Mouse (Mus musculus): ENCODE measurements at regions not wholly inside any gene's neighbourhood (a gene's known extent, or its start where the extent isn't known, plus 50 kb on each side); places are given as distances from the start of the nearest gene placed in this dataset.
A peak's percentile ranks its signal among the peaks of the same experiment; 100 is the strongest.

DNA sequence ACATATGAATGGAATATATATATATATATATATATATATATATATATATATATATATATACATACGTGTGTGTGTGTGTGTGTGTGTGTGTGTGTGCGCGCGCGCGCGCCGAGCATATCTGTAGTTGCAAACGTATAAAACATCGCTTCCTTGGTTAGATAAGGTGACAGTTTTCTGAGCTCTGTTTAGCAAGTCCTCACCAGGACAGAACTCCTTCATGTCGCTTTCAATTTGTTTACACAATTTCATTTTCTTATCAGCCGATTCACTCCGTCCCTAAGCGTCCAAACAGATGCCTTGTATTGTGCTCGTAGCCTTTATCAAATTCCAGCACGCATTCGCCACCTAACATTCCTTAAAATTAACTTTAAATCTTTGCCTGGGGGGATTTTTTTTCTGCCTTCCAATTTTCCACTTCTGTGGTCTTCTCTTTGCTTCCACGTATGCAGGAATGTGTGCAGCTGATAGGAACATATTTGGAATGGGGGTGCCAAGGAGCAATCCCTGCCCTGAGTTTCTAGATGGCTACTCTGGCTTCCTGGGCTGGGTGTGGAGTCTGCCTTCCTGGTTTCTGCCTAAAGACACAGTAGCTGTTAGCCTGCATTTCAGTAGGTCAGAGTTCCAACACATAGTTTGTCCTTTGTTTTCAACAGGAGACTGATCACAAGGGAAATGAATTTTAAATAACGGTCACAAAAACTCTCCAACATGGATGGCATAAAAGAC, 575.7 kb downstream of the Robo2 start:
- no peak overlapping the region for H3K4me3 ChIP-seq (replicated peaks; ENCODE audit: control insufficient read depth, low read depth, low read length)
- no peaks in the 10 kb centered on the region for H3K4me1 ChIP-seq (ENCODE audit: control insufficient read depth, insufficient read depth, low read length)
- TF ChIP-seq POLR2A (IDR thresholded peaks at IDR 0.05; ENCODE audit: borderline replicate concordance, control insufficient read depth, low read depth, low read length) (no peak), CTCF (IDR thresholded peaks at IDR 0.05; ENCODE audit: control insufficient read depth, insufficient read depth, low read length) (no peak)
- no peak overlapping the region for H3K27ac ChIP-seq (ENCODE audit: control insufficient read depth, insufficient read depth, low read depth, low read length, poor library complexity)
- WGBS = 78% methylated on average over 19 of the region's 19 CpGs

DNA sequence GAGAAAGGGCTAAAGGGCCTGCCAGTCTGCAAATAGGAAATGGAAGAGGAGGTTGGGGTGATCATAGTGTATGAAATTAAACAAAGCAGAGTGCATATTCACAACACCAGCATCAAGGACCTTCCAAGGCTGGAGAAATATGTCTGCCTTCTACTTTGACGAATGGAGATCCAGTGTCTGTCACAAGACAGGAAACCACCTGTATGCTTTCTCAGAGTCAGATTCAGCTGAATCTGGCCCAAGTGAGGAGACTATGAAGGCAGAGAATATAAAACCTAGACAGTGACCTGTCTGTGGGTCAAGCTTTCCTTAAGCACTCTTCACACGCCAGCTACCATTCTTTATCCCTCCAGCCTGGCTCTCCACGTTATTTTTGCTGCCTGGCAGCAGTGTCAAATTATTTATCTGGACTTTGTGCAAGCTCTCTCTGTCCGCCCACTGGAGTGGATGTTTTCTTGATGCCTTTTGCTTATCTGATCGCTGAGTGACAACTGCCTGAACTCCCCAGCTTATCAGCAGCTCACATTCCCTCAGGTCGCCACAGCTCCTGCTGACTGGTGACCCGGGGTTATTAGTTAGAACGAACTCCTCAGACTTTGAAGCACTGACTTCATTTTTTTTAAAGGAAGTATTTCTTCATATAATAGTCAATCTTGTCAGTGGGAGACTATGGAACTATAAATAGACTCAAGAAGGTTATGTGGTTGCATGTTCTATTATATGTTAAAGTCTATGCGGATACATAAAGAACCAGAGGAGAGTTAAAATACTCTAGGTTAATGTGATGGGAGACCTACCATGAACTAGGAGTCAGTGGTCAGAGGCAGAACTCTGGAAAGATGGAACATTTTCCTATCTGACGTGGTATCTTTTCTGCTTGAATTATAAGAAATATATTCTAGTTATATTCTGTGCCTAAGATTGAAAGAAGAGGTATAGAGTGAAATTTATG, 590.0 kb downstream of the Robo2 start:
- no peaks in the 10 kb centered on the region for H3K4me1 ChIP-seq (ENCODE audit: control insufficient read depth, insufficient read depth, low read length)
- 24% methylated on average over 10 of the region's 10 CpGs for WGBS
- TF ChIP-seq CTCF (IDR thresholded peaks at IDR 0.05; ENCODE audit: control insufficient read depth, insufficient read depth, low read length) (no peak), POLR2A (IDR thresholded peaks at IDR 0.05; ENCODE audit: borderline replicate concordance, control insufficient read depth, low read depth, low read length) (no peak)
- H3K27ac ChIP-seq (ENCODE audit: control insufficient read depth, insufficient read depth, low read depth, low read length, poor library complexity) = peak overlapping the region; percentile 48; the same call in 1 of the 2 replicates
- H3K4me3 ChIP-seq (replicated peaks; ENCODE audit: control insufficient read depth, low read depth, low read length) = no peak overlapping the region

GRCm38 (mm10) chr16:73804572-73804971, 607.1 kb downstream of the Robo2 start:
- Histone ChIP-seq H3K4me3 (replicated peaks; ENCODE audit: control insufficient read depth, low read depth, low read length) (no peak overlapping the region), H3K4me1 (ENCODE audit: control insufficient read depth, insufficient read depth, low read length) (no peaks in the 10 kb centered on the region), H3K27ac (ENCODE audit: control insufficient read depth, insufficient read depth, low read depth, low read length, poor library complexity) (no peak overlapping the region)
- no peak for TF ChIP-seq CTCF (IDR thresholded peaks at IDR 0.05; ENCODE audit: control insufficient read depth, insufficient read depth, low read length)
- WGBS = 65% methylated on average over 3 of the region's 3 CpGs

GRCm38 (mm10) chr16:73796528-73797171, 615.0 kb downstream of the Robo2 start:
- Histone ChIP-seq H3K4me3 (replicated peaks; ENCODE audit: control insufficient read depth, low read depth, low read length) (no peak overlapping the region), H3K4me1 (ENCODE audit: control insufficient read depth, insufficient read depth, low read length) (no peaks in the 10 kb centered on the region), H3K27ac (ENCODE audit: control insufficient read depth, insufficient read depth, low read depth, low read length, poor library complexity) (no peak overlapping the region)
- TF ChIP-seq POLR2A (IDR thresholded peaks at IDR 0.05; ENCODE audit: borderline replicate concordance, control insufficient read depth, low read depth, low read length) (no peak), CTCF (IDR thresholded peaks at IDR 0.05; ENCODE audit: control insufficient read depth, insufficient read depth, low read length) (no peak)
- 82% methylated on average over 6 of the region's 6 CpGs for WGBS

- TF ChIP-seq CTCF (IDR thresholded peaks at IDR 0.05; ENCODE audit: control insufficient read depth, insufficient read depth, low read length) = no peak
- TF ChIP-seq POLR2A (IDR thresholded peaks at IDR 0.05; ENCODE audit: borderline replicate concordance, control insufficient read depth, low read depth, low read length) = no peak
- H3K4me1 ChIP-seq (ENCODE audit: control insufficient read depth, insufficient read depth, low read length) = no peaks in the 10 kb centered on the region
- WGBS = 93% methylated on average over 2 of the region's 2 CpGs
- H3K27ac ChIP-seq (ENCODE audit: control insufficient read depth, insufficient read depth, low read depth, low read length, poor library complexity) = no peak overlapping the region
- no peak overlapping the region for H3K4me3 ChIP-seq (replicated peaks; ENCODE audit: control insufficient read depth, low read depth, low read length)
Measured at GRCm38 (mm10) chr16:73785074-73785438, 626.6 kb downstream of the Robo2 start.

DNA sequence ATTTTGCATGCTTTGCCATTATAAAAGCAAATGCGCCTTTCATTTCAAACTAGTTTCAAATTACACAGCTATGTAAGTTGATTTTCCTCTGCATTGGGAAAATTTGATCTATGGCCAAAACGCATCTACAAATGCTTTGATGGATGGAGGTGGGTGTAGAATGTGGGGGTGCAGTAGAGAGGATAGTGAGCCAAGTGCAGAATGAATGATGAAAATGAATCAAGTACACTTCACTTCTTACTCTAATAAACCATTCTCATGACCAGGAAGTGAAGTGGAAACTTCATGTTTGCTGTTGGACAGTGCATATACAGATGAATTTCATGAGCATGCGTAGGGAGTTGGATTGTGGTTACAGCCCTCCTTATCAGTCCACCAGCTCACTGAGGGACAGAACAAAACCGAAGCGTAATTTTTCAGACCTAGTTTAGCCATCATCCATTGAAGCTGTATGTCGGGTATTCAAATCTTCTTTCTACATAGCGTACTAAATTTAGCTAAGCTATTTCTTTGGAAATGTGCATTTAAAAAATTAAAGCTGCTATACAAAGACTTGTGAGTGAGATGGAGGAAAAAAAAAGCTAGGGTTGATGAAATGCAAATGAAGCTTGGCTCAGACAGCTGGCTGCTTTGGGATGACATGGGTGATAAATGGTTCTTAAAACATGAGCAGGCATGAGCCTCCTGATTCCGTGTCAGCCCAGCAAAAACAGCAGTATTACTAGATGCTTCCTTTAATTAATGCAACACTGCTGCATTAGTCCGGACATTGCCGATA, 627.1 kb downstream of the Robo2 start:
- no peak for TF ChIP-seq CTCF (IDR thresholded peaks at IDR 0.05; ENCODE audit: control insufficient read depth, insufficient read depth, low read length)
- TF ChIP-seq POLR2A (IDR thresholded peaks at IDR 0.05; ENCODE audit: borderline replicate concordance, control insufficient read depth, low read depth, low read length) = no peak
- Histone ChIP-seq H3K27ac (ENCODE audit: control insufficient read depth, insufficient read depth, low read depth, low read length, poor library complexity) (no peak overlapping the region), H3K4me3 (replicated peaks; ENCODE audit: control insufficient read depth, low read depth, low read length) (no peak overlapping the region), H3K4me1 (ENCODE audit: control insufficient read depth, insufficient read depth, low read length) (no peaks in the 10 kb centered on the region)
- WGBS = 81% methylated on average over 10 of the region's 10 CpGs

GRCm38 (mm10) chr16:73772454-73772853, 639.2 kb downstream of the Robo2 start:
- WGBS = 75% methylated on average over 5 of the region's 5 CpGs
- Histone ChIP-seq H3K4me1 (ENCODE audit: control insufficient read depth, insufficient read depth, low read length) (no peaks in the 10 kb centered on the region), H3K4me3 (replicated peaks; ENCODE audit: control insufficient read depth, low read depth, low read length) (no peak overlapping the region), H3K27ac (ENCODE audit: control insufficient read depth, insufficient read depth, low read depth, low read length, poor library complexity) (no peak overlapping the region)
- no peak for TF ChIP-seq POLR2A (IDR thresholded peaks at IDR 0.05; ENCODE audit: borderline replicate concordance, control insufficient read depth, low read depth, low read length)
- no peak for TF ChIP-seq CTCF (IDR thresholded peaks at IDR 0.05; ENCODE audit: control insufficient read depth, insufficient read depth, low read length)

All from bone marrow, adult 2 months (tissue).